ENCODE assay signal across 23 mouse cellular contexts in genomic region chr6:135797371-135798033, GRCm38 (mm10).
DNase-seq lines count a peak whose midpoint lies in the region; ATAC-seq and TF ChIP-seq lines count a peak whose summit lies in the region.
"Had no signal": no experiment of that assay in that cellular context is flagged by ENCODE, and none has a peak within 500 bp of the region (broad histone marks: within the 10 kb centered on the region; RNA-seq: fewer than 3 reads in every experiment).

No protein-coding gene starts in this region.

- no peaks in the 10 kb centered on the region for H3K36me3 ChIP-seq in kidney, embryonic 14.5 days (ENCODE audit: control insufficient read depth, insufficient read depth, low read length)
- H3K36me3 ChIP-seq: embryonic facial prominence, embryonic 15.5 days; heart, embryonic 15.5 days; limb, embryonic 10.5 days; liver, embryonic 15.5 days; lung, embryonic 15.5 days had no signal

- no peaks in the 10 kb centered on the region for H3K9me3 ChIP-seq in kidney, embryonic 14.5 days (ENCODE audit: control insufficient read depth, low read length)
- H3K9me3 ChIP-seq: embryonic facial prominence, embryonic 15.5 days; heart, embryonic 15.5 days; limb, embryonic 10.5 days; liver, embryonic 15.5 days; lung, embryonic 15.5 days had no signal

- H3K4me1 ChIP-seq in kidney, embryonic 14.5 days (ENCODE audit: control insufficient read depth, insufficient read depth, low read length) = peaks cover 10% of the 10 kb centered on the region; the same call in 1 of the 2 replicates
- H3K4me1 ChIP-seq: heart, embryonic 15.5 days; limb, embryonic 10.5 days; liver, embryonic 15.5 days; lung, embryonic 15.5 days had no signal

- 45% methylated on average over 10 of the region's 10 CpGs for WGBS in kidney, embryonic 14.5 days

- H3K27ac ChIP-seq in kidney, embryonic 14.5 days (ENCODE audit: low read depth, low read length) = peak overlapping the region; percentile 47
- peak overlapping the region; percentile 89 for H3K27ac ChIP-seq in left cerebral cortex, adult 2 months
- H3K27ac ChIP-seq: embryonic facial prominence, embryonic 15.5 days; gastrocnemius, adult 2 months; heart, embryonic 15.5 days; limb, embryonic 10.5 days; liver, embryonic 15.5 days; lung, embryonic 15.5 days had no signal

- no peak overlapping the region for H3K4me3 ChIP-seq in kidney, embryonic 14.5 days (ENCODE audit: low read length)
- H3K4me3 ChIP-seq in left cerebral cortex, adult 2 months = no peak overlapping the region
- H3K4me3 ChIP-seq: embryonic facial prominence, embryonic 15.5 days; gastrocnemius, adult 2 months; heart, embryonic 15.5 days; limb, embryonic 10.5 days; liver, embryonic 15.5 days; lung, embryonic 15.5 days had no signal

- intact Hi-C loops in gastrocnemius, postnatal 14 days (cut with DNase I; ENCODE audit: low total_unique reads) = no loop called here
- intact Hi-C loops in gastrocnemius, postnatal 36 days (cut with DNase I) = no loop called here
- intact Hi-C loops in left cerebral cortex, adult 2 months (cut with DNase I) = loop anchor here (2.0 to 10.0 kb wide), 5 partner anchors 27 to 353 kb away; no protein-coding TSS in a partner anchor
- intact Hi-C loops in left cerebral cortex, postnatal 4 days (cut with DNase I) = no loop called here

- no peak for TF ChIP-seq CTCF in left cerebral cortex, adult 2 months (IDR thresholded peaks at IDR 0.05)

- DNase-seq in gastrocnemius, postnatal 14 days = peak; percentile 6
- no peak for DNase-seq in gastrocnemius, postnatal 36 days
- no peak for DNase-seq in kidney, postnatal 14 days
- no peak for DNase-seq in left cerebral cortex, adult 2 months (ENCODE audit: extremely low spot score in 1 of 2, low spot score in 2 of 2)
- DNase-seq in left cerebral cortex, postnatal 4 days = no peak
- peak; percentile 85 for DNase-seq in telencephalon, adult 2 months (ENCODE audit: low read depth, low spot score)
- DNase-seq: adrenal gland, postnatal 25 days; cerebellum, adult 9-10 months; gastrocnemius, adult 2 months; kidney, adult 8-10 months; liver; lung, postnatal 4 days; midbrain, embryonic 14.5 days; right cerebral cortex, postnatal 25 days; thymus, postnatal 25 days had no signal

- no peaks in the 10 kb centered on the region for H3K27me3 ChIP-seq in kidney, embryonic 14.5 days (ENCODE audit: control insufficient read depth, insufficient read depth, low read length)
- H3K27me3 ChIP-seq: embryonic facial prominence, embryonic 15.5 days; heart, embryonic 15.5 days; liver, embryonic 15.5 days; lung, embryonic 15.5 days had no signal

- ATAC-seq in kidney, embryonic 14.5 days (ENCODE audit: low FRiP score, low TSS enrichment) = peak; percentile 51; the same call in 1 of the 2 replicates
- ATAC-seq: forebrain, embryonic 14.5 days; inflammation-experienced regulatory T-cells, adult 6 months had no signal

- no peak overlapping the region for H3K4me2 ChIP-seq in kidney, embryonic 14.5 days (replicated peaks; ENCODE audit: low read depth, low read length)
- H3K4me2 ChIP-seq: embryonic facial prominence, embryonic 15.5 days; heart, embryonic 15.5 days; liver, embryonic 15.5 days; lung, embryonic 15.5 days had no signal

- H3K9ac ChIP-seq in kidney, embryonic 14.5 days (ENCODE audit: low read depth, low read length) = no peak overlapping the region; the same call in 1 of the 2 replicates
- H3K9ac ChIP-seq: embryonic facial prominence, embryonic 15.5 days; heart, embryonic 15.5 days; liver, embryonic 15.5 days; lung, embryonic 15.5 days had no signal

Comparison
In these comparisons a context has a peak if more than half of its experiments do, and no peak if none do; other contexts are left out.
1. DNase-seq: peak in gastrocnemius, postnatal 14 days (single experiment) and telencephalon, adult 2 months (single experiment); none in gastrocnemius, postnatal 36 days (0 of 2), kidney, postnatal 14 days (single experiment), left cerebral cortex, adult 2 months (0 of 2) and left cerebral cortex, postnatal 4 days (single experiment).